Mouse (Mus musculus): Measurements from ENCODE around the gene Thbs4. TPM values are rescaled to one million over a fixed set of nuclear protein-coding genes. Genes with fewer than 3 reads are reported as not detected.

Thbs4 gene
- polyA plus RNA-seq, 1 experiment from 2014 or later: 2.5 TPM

GRCm38 (mm10) chr13:92757972-92758585 is 36.5 kb downstream of the Thbs4 start:
- Histone ChIP-seq H3K4me2 (no peak overlapping the region), H3K27ac (no peak overlapping the region), H3K27me3 (no peaks in the 10 kb centered on the region), H3K9me3 (replicated peaks) (no peaks in the 10 kb centered on the region), H3K36me3 (no peaks in the 10 kb centered on the region), H3K4me3 (replicated peaks) (no peak overlapping the region), H3K4me1 (no peaks in the 10 kb centered on the region), H3K9ac (no peak overlapping the region)
- no peak for ATAC-seq (replicated peaks; ENCODE audit: low FRiP score)
- WGBS: 82% methylated on average over 12 of the region's 12 CpGs

- no peaks in the 10 kb centered on the region for H3K9me3 ChIP-seq (replicated peaks)
- WGBS: 85% methylated on average over 7 of the region's 7 CpGs
- no peak for ATAC-seq (replicated peaks; ENCODE audit: low FRiP score)
- H3K4me3 ChIP-seq (replicated peaks): no peak overlapping the region
- H3K4me2 ChIP-seq: no peak overlapping the region
- no peaks in the 10 kb centered on the region for H3K27me3 ChIP-seq
- no peak overlapping the region for H3K27ac ChIP-seq
- H3K9ac ChIP-seq: no peak overlapping the region
- no peaks in the 10 kb centered on the region for H3K36me3 ChIP-seq
- peaks cover 4% of the 10 kb centered on the region; the same call in 1 of the 2 replicates for H3K4me1 ChIP-seq
Measured at GRCm38 (mm10) chr13:92755036-92755435, 39.6 kb downstream of the Thbs4 start.

DNA sequence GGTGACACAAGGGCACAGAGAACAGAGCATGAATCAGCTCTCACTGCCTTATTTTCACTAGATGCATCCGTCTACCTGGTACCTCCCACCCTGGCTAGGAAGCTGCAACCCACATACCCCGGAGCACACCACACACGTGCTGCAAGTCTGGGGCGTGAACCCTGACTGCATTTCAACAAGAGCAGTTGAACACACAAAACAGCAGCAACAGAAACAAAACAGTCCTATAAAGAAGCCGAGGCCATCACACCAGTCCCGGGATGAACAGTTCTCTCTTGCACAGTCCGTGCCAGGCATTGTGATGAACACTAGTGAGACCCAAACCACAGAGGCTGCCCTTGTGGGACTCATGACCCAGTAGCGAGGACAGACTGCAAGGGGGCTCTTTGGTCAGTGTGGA is 40.9 kb downstream of the Thbs4 start:
- WGBS: 80% methylated on average over 8 of the region's 8 CpGs
- no peak overlapping the region for H3K27ac ChIP-seq
- H3K9ac ChIP-seq: no peak overlapping the region
- no peak overlapping the region for H3K4me2 ChIP-seq
- no peak for ATAC-seq (replicated peaks; ENCODE audit: low FRiP score)
- no peaks in the 10 kb centered on the region for H3K36me3 ChIP-seq
- H3K27me3 ChIP-seq: no peaks in the 10 kb centered on the region
- no peak overlapping the region for H3K4me3 ChIP-seq (replicated peaks)
- no peaks in the 10 kb centered on the region for H3K9me3 ChIP-seq (replicated peaks)
- H3K4me1 ChIP-seq: peaks cover 4% of the 10 kb centered on the region; the same call in 1 of the 2 replicates

- Histone ChIP-seq H3K9ac (no peak overlapping the region), H3K4me1 (peaks cover 4% of the 10 kb centered on the region; the same call in 1 of the 2 replicates), H3K36me3 (no peaks in the 10 kb centered on the region), H3K4me3 (replicated peaks) (no peak overlapping the region), H3K27ac (no peak overlapping the region), H3K27me3 (no peaks in the 10 kb centered on the region), H3K9me3 (replicated peaks) (no peaks in the 10 kb centered on the region), H3K4me2 (no peak overlapping the region)
- ATAC-seq (replicated peaks; ENCODE audit: low FRiP score): peak; percentile 55; the same call in 1 of the 2 replicates
- 71% methylated on average over 21 of the region's 21 CpGs for WGBS
Measured at GRCm38 (mm10) chr13:92751726-92752565, 42.7 kb downstream of the Thbs4 start.

DNA sequence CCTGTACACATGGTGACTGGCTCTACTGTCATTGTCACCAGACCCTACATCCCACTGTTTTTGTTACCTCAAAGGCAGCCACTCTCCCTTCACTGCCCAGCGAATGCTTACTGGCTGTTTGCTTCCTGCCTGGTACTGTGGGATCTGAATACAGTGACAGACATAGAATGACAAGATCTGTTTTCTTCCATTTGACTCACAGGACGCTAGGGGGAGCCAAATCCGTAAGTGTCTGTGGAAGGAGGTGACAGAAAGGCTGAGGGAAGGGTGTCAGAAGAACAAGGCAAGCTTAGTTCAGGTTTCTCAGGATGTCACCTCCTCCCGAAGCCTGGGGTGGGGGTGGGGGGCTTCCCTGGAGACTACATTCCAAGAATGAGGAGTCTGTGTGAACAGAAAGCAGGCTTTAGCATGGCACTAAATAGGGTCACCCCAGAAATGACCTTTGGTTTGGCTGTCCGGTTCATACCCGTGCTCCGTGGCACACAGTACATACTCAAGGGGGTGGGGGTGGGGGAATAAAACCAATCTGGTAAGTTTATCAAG is 43.6 kb downstream of the Thbs4 start:
- peaks cover 4% of the 10 kb centered on the region; the same call in 1 of the 2 replicates for H3K4me1 ChIP-seq
- H3K4me2 ChIP-seq: peak overlapping the region; percentile 43
- no peak overlapping the region for H3K4me3 ChIP-seq (replicated peaks)
- 14% methylated on average over 7 of the region's 7 CpGs for WGBS
- no peak overlapping the region for H3K27ac ChIP-seq
- H3K9ac ChIP-seq: no peak overlapping the region
- H3K9me3 ChIP-seq (replicated peaks): no peaks in the 10 kb centered on the region
- ATAC-seq (replicated peaks; ENCODE audit: low FRiP score): peak; percentile 66; the same call in 1 of the 2 replicates
- no peaks in the 10 kb centered on the region for H3K36me3 ChIP-seq
- no peaks in the 10 kb centered on the region for H3K27me3 ChIP-seq

DNA sequence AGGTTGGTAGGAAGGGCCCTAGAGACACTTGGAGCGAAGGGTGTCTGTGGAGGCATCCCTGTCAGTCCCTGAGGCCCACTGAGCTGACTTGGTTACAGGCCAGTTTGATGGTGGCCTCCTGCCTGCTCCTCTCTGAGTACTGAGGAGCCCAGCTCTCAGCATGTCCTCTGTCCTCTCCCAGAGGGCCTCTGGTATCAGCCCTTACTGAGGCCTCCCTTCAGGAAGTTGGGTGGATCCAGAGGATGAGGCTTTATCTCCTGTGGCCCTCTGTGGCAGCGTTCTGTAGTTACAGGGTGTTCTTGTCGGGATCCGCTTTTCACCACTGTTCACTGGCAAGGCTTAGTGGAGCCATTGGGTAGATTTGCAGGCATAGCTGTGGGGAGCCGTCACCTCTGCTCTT is 51.3 kb downstream of the Thbs4 start:
- peak; percentile 58; the same call in 1 of the 2 replicates for ATAC-seq (replicated peaks; ENCODE audit: low FRiP score)
- Histone ChIP-seq H3K27ac (no peak overlapping the region), H3K9ac (no peak overlapping the region), H3K4me2 (no peak overlapping the region), H3K27me3 (no peaks in the 10 kb centered on the region), H3K4me1 (no peaks in the 10 kb centered on the region), H3K9me3 (replicated peaks) (no peaks in the 10 kb centered on the region), H3K4me3 (replicated peaks) (no peak overlapping the region), H3K36me3 (no peaks in the 10 kb centered on the region)
- 83% methylated on average over 5 of the region's 5 CpGs for WGBS

- ATAC-seq (replicated peaks; ENCODE audit: low FRiP score): no peak
- Histone ChIP-seq H3K4me3 (replicated peaks) (no peak overlapping the region), H3K27me3 (no peaks in the 10 kb centered on the region), H3K9ac (no peak overlapping the region), H3K4me2 (no peak overlapping the region), H3K4me1 (no peaks in the 10 kb centered on the region), H3K27ac (no peak overlapping the region), H3K36me3 (no peaks in the 10 kb centered on the region), H3K9me3 (replicated peaks) (no peaks in the 10 kb centered on the region)
- WGBS: 88% methylated on average over 4 of the region's 4 CpGs
Measured at GRCm38 (mm10) chr13:92742886-92743285, 51.7 kb downstream of the Thbs4 start.

DNA sequence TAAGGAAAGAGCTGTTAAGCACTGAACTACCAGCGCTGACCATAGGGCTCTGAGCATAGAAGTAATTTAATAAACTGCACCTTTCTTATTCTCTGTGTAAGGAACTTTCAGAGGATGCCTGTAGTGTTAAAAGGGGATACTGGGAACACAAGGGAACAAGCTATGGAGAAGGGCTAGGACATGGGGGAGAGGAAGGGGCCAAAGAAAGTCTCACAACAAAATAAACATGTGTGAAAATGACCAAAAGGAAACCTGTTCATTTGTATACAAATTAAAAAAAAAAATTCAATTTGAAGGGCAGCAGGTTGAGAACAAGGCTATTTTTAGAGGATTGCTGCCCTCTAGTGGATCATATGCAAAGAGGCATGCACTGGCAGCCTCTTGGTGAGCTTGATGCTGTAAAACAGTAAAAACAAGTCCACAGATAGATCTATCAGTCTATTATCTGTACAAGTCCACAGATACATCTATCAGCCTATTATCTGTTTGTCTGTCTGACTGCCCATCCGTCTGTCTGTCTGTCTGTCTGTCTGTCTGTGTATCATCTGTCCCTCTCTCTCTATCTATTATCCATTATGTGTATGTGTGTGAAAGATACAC is 53.8 kb downstream of the Thbs4 start:
- H3K36me3 ChIP-seq: no peaks in the 10 kb centered on the region
- no peak overlapping the region for H3K4me3 ChIP-seq (replicated peaks)
- WGBS: 8% methylated on average over 2 of the region's 2 CpGs
- no peak overlapping the region for H3K4me2 ChIP-seq
- no peak overlapping the region for H3K9ac ChIP-seq
- no peaks in the 10 kb centered on the region for H3K27me3 ChIP-seq
- H3K9me3 ChIP-seq (replicated peaks): no peaks in the 10 kb centered on the region
- H3K27ac ChIP-seq: no peak overlapping the region
- peaks cover 8% of the 10 kb centered on the region for H3K4me1 ChIP-seq
- ATAC-seq (replicated peaks; ENCODE audit: low FRiP score): peak; percentile 63; the same call in 1 of the 2 replicates

GRCm38 (mm10) chr13:92739858-92740257 is 54.8 kb downstream of the Thbs4 start:
- no peaks in the 10 kb centered on the region for H3K9me3 ChIP-seq (replicated peaks)
- H3K27me3 ChIP-seq: no peaks in the 10 kb centered on the region
- no peak overlapping the region for H3K27ac ChIP-seq
- H3K4me2 ChIP-seq: no peak overlapping the region
- no peak overlapping the region for H3K9ac ChIP-seq
- no peak overlapping the region for H3K4me3 ChIP-seq (replicated peaks)
- no peak for ATAC-seq (replicated peaks; ENCODE audit: low FRiP score)
- H3K36me3 ChIP-seq: no peaks in the 10 kb centered on the region
- peaks cover 8% of the 10 kb centered on the region for H3K4me1 ChIP-seq
- WGBS: 82% methylated on average over 3 of the region's 3 CpGs

- Histone ChIP-seq H3K27me3 (no peaks in the 10 kb centered on the region), H3K27ac (no peak overlapping the region), H3K4me2 (no peak overlapping the region), H3K4me3 (replicated peaks) (no peak overlapping the region), H3K9me3 (replicated peaks) (no peaks in the 10 kb centered on the region), H3K9ac (no peak overlapping the region), H3K4me1 (peaks cover 8% of the 10 kb centered on the region), H3K36me3 (no peaks in the 10 kb centered on the region)
- no peak for ATAC-seq (replicated peaks; ENCODE audit: low FRiP score)
- 77% methylated on average over 3 of the region's 3 CpGs for WGBS
Measured at GRCm38 (mm10) chr13:92738821-92739220, 55.8 kb downstream of the Thbs4 start.

GRCm38 (mm10) chr13:92736516-92737300 is 57.9 kb downstream of the Thbs4 start:
- Histone ChIP-seq H3K9me3 (replicated peaks) (no peaks in the 10 kb centered on the region), H3K4me2 (no peak overlapping the region), H3K27ac (no peak overlapping the region), H3K27me3 (no peaks in the 10 kb centered on the region), H3K36me3 (no peaks in the 10 kb centered on the region), H3K4me1 (peaks cover 8% of the 10 kb centered on the region), H3K4me3 (replicated peaks) (no peak overlapping the region), H3K9ac (no peak overlapping the region)
- 51% methylated on average over 11 of the region's 11 CpGs for WGBS
- peak; percentile 49 for ATAC-seq (replicated peaks; ENCODE audit: low FRiP score)

Data from kidney, embryonic 15.5 days (tissue).